Mouse (Mus musculus) gastrocnemius, postnatal 36 days (tissue): Measurements from ENCODE around the gene Gadd45g. TPM values are rescaled to one million over a fixed set of nuclear protein-coding genes. Genes with fewer than 3 reads are reported as not detected.

ENCODE experiments used
- DNase-seq, 2 experiments: peaks; one replicate each; pipeline ENCODE4 v3.0.0; 2022
- intact Hi-C: fragments of 180-260 bp; cut with DNase I; formaldehyde crosslinking; loops from one replicate; pipeline ENCODE4 v1.15.1; 2025
- long read RNA-seq, 2 experiments: library from polyadenylated mRNA; stranded (forward); transcript quantifications; one replicate each; pipeline ENCODE4 v2.0.0; 2021
- total RNA-seq, 2 experiments: library from RNA; stranded (reverse); gene quantifications; 2 replicates each; pipeline ENCODE4 v1.2.3; 2021

The Gadd45g gene
- 10 to 100 TPM in 1 of 2 experiments, 1 to 10 TPM in 1; 8.0 to 58.7 TPM for total RNA-seq
- long read RNA-seq, experiment 1, transcript Gadd45g-201 (4 exons, 1,071 nt), result major isoform, 24 of 32 reads
- long read RNA-seq, experiment 1, partial matches to known transcripts, result 4 of 32 reads
- long read RNA-seq, experiment 1, other reads (novel, unspliced or antisense), result 4 of 32 reads
- long read RNA-seq, experiment 2, transcript Gadd45g-201 (4 exons, 1,071 nt), result major isoform, 207 of 237 reads
- long read RNA-seq, experiment 2, partial matches to known transcripts, result 9 of 237 reads
- long read RNA-seq, experiment 2, other reads (novel, unspliced or antisense), result 18 of 237 reads

DNA sequence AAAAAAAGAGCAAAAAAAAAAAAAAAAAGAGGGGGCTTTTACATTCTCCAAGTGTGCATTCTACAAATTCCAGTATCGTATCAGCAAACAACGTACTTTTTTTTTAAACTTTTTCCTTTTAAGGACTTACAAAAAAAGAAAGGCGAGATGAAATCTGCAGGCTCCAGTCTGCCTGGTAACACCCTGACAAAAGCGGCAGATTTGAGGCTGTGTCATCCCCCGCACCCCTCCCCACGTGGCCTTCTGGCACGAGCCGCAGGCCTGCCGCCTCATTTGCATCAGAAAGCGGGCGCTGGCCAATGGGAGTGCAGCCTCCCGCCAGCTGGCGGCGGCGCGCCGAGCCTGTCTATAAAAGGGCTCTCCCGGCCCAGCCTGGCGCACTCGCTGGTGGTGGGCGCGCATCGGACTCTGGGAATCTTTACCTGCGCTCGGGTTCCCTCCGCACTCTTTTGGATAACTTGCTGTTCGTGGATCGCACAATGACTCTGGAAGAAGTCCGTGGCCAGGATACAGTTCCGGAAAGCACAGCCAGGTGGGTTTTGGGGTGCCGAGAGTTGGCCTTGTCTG, at the start of gene Gadd45g:
TSS of gene Gadd45g (plus strand) at position 378 of the 567 bp plus-strand sequence.
- intact Hi-C loops, result loop anchor here (5.0 kb wide), 2 partner anchors 131 to 231 kb away; no protein-coding TSS in a partner anchor
- DNase-seq, result peak; percentile 89 to 96

DNA sequence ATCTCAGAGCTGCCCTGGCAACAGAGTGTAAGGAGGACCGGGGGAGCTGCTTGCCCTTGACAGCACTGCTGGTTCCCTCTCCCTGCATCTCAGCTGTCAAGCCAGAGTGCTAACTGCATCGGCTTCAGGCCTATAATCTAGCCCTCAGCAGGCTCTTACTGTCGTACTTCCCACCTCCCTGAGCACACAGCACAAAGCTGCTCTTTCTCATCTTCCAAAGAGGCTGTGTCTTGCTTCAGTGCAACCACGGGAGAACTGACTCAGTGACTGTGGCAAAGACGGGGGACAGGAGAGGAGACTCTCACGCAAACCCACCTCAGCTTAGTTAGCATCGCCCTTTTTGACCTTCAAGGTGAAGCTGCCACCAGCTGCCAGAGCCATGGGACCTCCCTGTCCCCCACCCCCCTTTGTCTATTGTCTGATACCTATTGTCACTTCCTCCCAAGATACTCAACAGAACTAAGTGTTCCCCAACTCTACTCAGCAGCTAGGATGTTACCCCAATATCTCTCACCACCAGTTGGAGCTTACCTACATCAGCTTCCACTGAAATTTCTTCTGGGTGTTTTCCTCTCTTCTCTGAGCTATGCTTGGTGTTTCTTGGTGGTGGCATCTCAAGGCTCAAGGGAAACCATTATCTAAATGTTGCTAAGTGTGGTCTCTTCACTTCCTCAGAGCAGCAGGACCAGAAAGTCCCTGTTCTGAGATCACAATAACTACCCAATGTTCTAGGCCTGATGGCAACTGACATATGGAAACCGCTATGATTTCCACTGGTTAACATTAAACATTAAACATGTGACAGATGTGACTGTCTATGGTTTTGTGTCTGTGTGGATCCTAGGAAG, 48.4 kb upstream of the Gadd45g start:
- intact Hi-C loops, result no loop called here

DNA sequence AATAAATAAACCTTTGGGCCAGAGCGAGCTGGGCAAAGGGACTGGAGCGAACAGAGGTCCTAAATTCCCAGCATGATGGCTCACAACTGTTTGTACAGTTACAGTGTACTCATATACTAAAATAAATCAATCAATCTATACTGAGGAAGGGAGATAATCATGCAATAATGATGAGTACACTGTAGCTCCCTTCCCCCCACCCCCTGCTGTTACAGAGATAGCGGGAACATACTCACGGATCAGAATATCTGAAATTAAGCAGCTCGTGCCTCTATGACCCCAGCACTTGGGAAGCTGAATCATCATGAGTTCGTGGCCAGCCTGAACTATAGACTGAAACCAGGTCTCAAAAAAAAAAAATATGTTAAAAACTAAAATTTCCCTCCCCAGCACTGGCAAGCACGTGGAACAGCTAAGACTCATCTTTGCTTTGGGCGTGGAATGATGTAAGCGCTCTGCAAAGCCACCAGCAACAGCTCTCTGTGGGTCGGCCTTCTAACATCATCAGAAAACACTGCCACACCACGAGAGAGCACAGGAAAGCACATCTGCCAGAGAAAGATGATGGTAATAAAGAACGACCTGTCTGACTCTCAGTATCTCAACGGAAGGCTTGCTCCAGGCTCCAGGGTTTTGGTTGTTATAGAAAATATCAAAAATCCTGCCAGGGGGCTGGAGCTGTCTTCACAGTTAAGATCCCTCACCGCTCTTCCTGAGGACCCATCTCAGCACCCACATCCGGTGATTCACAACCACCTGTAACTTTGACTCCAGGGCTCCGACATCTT, 46.5 kb upstream of the Gadd45g start:
- no peak for DNase-seq
- intact Hi-C loops, result no loop called here

More for the DNA sequence above, 48.4 kb upstream of the Gadd45g start:
- no peak for DNase-seq

DNA sequence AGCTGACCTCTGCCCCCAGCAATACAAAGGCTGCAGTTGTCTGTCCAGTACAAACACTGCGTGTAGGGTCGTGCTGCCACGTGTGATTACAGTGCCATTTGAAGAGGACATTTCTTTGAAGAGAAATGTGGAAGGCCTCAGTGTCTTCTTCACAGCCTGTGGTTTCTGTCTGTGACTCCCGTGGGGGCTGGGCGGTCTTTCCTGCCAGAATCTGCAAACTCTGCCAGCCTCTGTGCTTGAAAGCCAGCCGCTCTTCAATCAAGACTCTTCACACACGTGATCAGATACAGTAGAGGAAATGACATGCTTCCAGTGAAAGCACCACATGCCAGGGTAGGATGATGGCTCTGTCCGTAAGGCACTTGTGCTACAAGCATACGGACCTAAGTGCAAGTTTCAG, 45.6 kb upstream of the Gadd45g start:
- no peak for DNase-seq
- intact Hi-C loops, result no loop called here

DNA sequence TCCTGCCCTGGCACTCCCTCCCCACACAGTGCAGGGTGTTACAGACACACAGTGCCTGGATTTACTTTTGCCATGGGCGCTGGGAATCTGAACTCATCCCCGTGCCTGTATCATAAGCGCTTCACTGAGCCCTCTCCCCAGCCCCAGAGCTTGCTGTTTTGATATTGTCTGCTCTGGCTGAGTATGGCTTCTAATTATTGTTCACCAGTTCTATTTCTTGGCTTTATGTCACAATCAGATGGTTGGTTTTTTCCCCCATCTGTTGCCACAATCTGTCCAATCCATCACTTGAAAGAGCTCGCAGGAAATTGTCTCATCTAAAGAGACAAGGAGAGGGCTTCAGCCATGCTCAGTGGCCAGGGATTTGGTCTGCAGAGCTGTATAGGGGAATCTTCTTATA, 40.8 kb upstream of the Gadd45g start:
- intact Hi-C loops, result no loop called here
- no peak for DNase-seq

DNA sequence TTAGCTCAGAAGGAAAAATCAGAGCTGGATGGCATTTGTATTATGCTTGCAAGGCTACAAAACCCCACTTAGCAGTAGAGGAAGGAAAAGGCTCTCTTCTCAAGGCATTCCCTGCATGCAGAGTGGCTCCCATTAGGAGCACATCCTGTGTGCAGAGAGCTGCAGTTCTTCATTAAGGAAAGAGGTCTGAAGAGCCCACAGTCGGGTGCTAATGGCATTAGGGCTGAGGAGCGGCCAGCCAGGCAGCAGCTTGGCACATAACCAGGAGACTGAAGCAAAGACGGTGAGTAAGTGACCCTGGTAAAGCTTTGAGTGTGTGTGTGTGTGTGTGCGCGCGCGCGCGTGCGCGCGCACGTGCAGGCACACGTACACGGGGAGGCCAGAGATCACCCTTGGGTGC, 40.3 kb upstream of the Gadd45g start:
- intact Hi-C loops, result no loop called here
- no peak for DNase-seq

DNA sequence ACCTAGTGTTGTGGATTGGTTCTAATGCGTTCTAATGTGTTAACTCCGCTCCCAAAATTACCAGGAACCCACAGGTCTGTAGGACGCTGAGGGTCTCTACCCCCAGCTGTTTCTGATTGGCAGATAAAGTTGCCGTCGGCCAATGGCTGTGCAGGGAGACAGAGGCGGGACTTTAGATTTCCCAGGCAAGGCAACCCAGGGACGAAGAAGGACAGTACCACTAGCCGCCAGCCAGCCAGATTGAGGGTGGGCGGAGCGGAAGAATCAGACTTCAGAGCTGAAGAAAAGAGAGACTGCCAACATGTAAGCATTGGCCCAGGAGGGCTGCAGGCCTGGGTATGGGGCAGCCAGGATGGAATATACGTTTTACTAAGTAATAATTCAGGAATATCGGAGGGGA, 38.3 kb upstream of the Gadd45g start:
- no peak for DNase-seq
- intact Hi-C loops, result no loop called here

DNA sequence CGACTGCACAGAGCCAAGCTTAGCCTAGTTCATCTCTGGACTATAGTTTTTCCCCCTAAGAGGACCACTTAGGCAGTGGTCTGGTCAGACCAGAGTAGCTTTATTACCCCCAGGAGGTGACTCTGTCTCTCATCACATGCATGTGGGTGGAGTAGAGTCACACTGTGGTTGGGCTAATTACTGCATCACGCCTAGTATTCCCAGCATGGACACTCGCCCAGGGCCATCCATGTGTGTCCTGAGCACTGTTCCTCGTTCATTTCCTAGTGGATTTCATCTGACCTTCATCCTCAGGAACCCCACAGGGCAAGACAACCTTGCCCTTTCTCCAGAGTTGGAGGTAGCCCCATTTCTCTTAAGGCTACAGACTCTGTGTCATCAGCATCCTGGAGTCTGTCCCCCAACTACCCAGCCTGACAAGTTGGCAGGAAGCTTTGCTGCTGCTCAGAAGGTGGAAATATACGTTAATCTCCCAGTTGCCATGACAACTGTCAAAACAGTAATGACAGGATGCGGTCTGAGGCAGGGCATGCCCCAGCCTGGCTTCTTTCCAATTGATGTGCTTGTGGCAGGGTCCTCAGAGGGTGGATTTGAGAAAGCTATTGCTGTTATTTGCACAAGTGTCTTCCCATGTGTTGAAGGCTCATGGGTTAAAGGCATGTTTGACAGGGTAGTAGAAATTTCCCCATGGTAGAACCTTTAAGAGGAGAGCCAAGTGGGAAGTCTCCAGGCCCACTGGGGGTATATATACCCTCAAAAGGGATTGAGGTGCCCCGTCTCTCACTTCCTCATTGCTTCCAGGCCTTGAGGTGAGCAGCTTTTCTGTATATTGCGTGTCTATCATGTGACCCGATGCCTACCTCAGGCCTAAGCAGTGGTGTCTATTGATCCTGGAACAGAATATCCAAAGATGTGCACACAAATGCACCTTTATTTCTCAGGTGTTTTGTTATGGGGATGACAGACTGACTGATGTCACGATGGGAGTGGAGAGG, 32.6 kb upstream of the Gadd45g start:
- intact Hi-C loops, result no loop called here
- DNase-seq, result no peak

DNA sequence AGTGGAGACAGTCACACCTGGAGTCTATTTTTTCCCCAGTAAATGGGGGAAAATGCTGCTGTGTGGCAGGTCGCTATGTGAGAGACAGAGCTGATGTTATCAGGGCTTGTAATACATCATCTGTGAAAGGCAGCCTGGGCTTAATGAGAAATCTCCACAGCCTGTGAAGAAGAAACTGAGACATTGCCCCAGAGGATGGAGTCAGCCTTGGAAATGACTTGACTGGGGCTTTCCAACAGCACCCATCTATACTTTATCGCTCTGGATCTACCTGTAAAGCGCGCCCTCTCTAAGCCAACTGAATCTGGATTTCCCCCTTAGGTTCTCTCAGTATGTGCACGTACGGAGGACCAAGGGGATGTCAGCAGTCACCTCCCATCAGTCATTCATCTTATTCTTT, 31.8 kb upstream of the Gadd45g start:
- DNase-seq, result no peak
- intact Hi-C loops, result loop anchor here (5.0 kb wide), 1 partner anchor 162 kb away; the partner anchor contains the start of gene Secisbp2

DNA sequence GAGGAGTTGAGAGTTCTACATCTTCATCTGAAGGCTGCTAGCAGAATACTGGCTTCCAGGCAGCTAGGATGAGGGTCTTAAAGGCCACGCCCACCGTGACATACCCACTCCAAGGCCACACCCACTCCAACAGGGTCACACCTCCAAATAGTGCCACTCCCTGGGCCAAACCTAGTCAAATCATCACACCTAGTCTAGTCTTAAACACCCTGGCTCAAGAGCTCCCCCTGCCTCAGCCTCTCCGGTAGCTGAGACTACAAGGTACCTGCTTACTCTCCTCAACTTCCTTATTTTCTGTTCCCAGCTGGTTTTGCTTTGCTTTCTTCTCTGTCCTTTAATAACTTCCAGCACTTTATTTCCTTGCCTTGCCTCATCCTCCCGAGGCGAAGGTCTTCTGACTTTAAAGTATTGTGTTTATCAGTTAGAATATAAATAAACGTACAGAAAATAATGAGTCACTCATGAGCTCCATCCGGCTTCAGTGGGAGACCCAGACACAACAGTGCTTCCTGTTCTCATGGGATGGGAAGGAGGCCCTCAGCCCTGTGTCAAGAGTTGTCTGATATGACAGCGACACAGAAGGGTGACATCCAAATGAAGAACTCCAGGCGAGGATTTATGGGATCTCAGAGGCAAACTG, 30.5 kb upstream of the Gadd45g start:
- no peak for DNase-seq
- intact Hi-C loops, result loop anchor here (5.0 kb wide), 1 partner anchor 164 kb away; the partner anchor contains the start of gene Secisbp2

DNA sequence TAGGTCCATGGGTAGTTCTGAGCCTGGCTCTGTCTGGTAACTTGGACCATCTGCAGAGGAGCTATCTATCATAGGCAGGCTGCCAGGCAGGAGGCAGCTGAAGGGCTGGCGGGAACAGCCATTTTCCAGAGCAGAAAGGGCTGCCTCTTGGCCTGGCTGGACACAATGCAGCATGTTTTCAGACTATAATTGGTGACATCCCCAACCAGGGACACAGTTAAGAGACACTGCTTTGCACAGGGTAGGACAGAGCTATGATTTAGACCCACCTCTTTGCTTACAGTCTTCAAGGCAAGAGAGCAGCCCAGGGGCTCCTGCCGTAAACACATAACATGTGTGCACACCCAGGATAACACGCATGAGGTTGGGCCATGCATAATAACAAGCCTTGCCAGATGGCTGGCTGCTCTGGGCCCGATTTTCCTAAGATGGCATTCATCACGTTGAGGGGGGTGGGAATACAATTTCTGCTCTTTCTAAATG, 29.9 kb upstream of the Gadd45g start:
- intact Hi-C loops, result loop anchor here (5.0 kb wide), 1 partner anchor 164 kb away; the partner anchor contains the start of gene Secisbp2
- DNase-seq, result no peak

DNA sequence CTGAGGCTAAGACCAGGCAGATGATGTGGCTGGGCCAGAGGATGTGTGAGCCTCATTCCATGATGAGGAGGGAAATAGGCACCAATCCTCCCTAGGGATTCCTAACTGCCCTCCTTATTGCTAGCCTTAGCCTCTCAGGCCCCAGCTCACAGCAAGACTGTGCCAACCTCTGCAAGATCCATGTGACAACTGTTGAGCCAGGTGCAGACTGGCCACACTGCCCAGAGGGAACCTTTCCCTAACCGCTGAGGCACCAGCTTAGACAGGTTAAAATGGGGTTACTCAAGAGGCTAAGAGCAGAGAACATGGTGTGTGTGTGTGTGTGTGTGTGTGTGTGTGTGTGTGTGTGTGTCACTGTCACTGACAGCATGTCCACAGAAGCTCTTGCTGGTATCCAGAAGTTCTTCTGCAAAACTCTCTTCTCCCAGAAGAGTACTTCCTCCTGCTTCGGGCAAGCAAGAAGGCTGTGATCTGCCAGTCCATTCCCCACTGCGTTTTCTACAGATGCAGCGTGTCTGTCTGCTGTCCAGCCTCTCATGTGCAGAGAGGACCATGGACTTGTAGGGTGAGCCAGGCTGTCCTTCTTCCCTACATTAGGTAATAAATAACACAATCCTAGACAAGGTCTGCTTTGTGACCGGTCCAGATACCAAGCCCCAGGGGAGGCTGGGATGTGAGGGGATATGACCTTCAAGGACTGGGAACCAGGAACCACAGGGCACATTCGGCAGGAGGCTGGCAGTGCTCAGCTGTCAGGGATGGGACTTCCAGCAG, 28.1 kb upstream of the Gadd45g start:
- intact Hi-C loops, result loop anchor here (5.0 kb wide), 1 partner anchor 166 kb away; the partner anchor contains the start of gene Secisbp2
- DNase-seq, result no peak

DNA sequence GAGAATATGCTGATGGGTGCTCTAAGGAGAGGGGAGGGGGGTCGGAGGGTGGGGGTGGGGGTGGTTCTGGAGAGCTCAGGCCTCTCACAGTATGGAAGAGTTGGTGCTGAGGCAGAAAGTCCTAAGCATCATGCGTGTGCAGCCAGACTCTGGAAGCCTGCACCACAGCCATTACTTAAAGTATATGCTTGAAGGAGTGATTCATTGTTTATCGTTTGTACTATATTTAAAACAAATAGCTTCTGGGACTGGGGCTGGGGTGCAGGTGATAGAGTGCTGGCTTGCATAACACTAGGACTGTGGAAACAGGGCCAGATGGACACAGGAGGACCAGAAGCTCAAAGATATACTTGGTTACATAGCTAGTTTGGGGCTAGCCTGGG, 27.5 kb upstream of the Gadd45g start:
- DNase-seq, result no peak
- intact Hi-C loops, result loop anchor here (5.0 kb wide), 1 partner anchor 167 kb away; the partner anchor contains the start of gene Secisbp2

DNA sequence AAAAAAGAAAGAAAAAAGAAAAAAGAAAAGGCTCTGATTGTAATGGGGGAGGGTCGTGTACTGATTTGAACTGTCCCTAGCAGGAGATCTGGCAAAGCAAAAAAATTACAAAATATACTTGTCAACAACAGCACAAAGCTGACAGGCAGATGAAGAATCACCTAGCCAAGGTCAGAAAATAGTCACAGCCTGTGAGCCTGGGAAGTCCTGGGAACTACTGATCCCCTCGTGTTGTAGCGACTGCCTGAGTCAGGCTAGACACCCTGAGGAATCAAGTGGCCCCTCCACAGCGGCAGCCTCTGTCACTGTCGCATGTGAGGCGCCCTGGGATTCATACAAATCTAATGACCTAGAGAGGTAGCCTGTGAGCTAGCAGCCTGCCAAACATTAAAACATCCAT, 27.1 kb upstream of the Gadd45g start:
- intact Hi-C loops, result loop anchor here (5.0 kb wide), 1 partner anchor 167 kb away; the partner anchor contains the start of gene Secisbp2
- DNase-seq, result no peak

DNA sequence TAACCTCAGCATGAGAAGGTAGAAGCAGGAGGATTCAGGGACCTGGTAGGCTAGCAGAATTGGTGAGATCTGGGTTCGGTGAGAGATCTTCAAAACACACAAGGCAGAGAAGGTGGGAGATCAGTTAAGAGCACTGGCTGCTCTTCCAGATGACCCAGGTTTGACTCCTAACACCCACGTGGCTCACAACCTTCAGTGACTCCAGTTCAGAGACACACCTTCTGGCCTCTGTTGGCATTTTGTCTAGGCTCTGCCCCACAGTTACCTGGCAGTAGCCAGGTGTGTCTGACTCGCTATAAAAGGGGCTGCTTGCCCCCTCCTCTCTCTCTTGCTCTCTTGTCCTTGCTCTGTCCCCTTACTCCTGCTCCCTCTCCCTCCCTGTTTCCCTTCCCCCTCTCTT, 24.5 kb upstream of the Gadd45g start:
- intact Hi-C loops, result no loop called here
- no peak for DNase-seq

DNA sequence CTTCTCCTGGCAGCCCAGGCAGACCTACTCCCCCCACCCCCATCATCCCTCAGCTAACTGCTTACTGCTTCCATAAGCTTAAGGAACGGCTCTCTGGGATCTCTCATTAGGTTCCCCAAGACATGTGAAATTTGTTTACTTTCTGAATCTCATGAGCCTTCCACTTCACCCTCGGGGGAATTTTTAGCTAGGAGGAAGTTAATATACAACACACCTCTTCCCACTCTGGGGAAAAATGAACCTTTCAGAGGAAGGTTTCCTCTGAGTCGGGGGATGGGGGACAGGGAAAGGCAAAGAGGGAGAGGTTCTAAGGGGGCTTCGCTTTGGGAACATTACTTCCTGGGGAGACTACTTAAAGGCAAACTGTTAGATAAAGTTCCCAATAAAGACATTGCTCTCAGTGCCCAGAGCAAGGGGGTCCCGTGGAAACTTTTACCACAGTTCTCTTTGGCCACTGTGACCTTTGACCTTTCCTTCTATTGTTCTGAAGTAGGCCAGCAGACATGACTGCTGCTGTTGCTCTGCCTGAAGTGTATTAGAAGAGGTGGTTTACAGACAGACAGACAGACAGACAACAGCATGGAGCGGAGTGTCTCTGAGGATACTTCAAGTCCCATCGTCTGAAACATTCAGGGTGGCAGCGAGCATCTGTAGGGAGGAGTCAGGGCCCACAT, 22.5 kb upstream of the Gadd45g start:
- no peak for DNase-seq
- intact Hi-C loops, result no loop called here
